Mouse (Mus musculus): ENCODE results near the gene Siah1a.

Gene Siah1a

GRCm38 (mm10) chr8:86745221-86745934 lies at the start of gene Siah1a, which contains the start of gene Gm10638:
TSS of gene Siah1a (minus strand) at chr8:86745934.
TSS of gene Gm10638 (plus strand) at chr8:86745699.
- peak; percentile 33 to 44 for DNase-seq (ENCODE audit: low read depth in 2 of 2, low spot score in 2 of 2)

DNA sequence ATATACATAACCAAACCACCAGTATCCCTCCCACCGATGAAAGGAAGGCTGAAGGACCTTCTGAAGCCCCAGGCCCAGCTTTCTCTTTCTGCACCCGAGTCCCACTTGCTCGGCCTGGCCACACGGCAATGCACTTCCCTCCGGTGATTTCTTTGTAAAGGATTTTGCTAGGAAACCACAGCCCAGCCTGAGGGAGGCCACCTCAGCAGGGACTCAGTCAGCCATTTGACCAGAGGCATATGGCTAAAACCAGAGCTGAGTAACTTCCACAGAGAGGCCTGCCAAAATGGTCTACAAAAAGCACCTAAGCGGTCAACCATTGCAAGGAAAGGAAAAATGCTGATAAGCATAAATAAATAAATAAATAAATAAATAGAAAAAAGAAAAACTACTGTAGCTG lies 49.0 kb upstream of the Siah1a start:
- no peak for DNase-seq (ENCODE audit: low read depth in 2 of 2, low spot score in 2 of 2)

DNA sequence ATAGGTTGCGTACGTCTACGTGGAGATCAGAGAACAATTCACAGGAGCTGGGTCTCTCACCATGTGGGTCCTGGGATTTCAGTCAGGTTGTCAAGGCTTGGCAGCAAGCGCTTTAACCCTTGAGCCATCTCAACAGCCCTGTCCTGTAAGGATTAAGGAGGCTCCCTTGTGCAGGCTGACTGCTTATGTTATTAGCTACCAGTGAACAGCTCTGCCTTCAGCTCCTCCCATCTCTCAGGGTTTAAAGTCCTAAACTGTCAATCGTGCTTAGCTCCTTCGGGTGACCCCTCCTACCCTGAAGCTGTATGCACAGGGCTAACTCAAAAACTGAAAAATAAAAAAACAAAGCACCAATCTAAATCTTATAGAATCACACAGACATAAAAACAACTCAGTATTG lies 45.8 kb upstream of the Siah1a start:
- DNase-seq (ENCODE audit: low read depth in 2 of 2, low spot score in 2 of 2) = no peak

GRCm38 (mm10) chr8:86789576-86789975 lies 43.8 kb upstream of the Siah1a start:
- no peak for DNase-seq (ENCODE audit: low read depth in 2 of 2, low spot score in 2 of 2)

- DNase-seq (ENCODE audit: low read depth in 2 of 2, low spot score in 2 of 2) = no peak
Observed at GRCm38 (mm10) chr8:86787891-86788420, 42.2 kb upstream of the Siah1a start.

DNA sequence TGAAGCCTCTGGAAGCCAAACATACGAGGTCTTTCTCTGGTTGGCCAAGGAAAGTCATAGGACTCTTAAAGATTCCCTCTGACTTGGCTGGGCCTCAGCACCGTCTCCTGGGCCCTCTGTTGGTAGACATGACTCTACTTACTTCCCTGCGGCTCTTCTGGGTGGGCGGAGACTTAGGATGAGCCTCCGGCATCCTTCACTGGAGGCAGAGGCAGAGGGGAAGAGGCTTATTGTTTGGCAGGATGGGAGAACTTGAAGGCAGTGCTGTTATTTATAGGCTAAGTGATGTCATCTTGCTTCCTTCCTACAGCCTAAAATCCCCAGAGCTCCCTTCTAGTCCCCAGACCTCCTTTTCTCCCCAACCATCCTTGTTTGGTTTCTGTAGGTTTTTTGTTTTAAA lies 40.8 kb upstream of the Siah1a start:
- no peak for DNase-seq (ENCODE audit: low read depth in 2 of 2, low spot score in 2 of 2)

DNA sequence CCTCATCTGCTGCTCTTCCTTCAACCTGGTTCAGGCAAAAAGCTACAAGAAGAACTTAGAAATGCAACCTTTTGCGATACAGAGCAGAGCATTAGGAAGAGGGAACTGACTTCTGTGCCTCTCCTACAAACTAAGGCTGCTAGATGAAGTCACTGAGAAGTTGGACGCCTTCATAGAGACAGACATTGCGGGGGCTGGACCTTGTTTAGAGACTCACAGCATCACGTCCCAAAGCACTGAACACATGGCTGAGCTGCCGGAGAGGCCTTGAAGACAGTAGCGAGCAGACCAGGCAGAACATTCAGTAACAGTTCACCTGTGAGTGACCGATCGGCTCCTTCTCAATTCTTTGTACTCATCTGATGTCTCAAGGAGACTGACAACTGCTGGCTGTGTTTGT lies 35.4 kb upstream of the Siah1a start:
- no peak for DNase-seq (ENCODE audit: low read depth in 2 of 2, low spot score in 2 of 2)

DNA sequence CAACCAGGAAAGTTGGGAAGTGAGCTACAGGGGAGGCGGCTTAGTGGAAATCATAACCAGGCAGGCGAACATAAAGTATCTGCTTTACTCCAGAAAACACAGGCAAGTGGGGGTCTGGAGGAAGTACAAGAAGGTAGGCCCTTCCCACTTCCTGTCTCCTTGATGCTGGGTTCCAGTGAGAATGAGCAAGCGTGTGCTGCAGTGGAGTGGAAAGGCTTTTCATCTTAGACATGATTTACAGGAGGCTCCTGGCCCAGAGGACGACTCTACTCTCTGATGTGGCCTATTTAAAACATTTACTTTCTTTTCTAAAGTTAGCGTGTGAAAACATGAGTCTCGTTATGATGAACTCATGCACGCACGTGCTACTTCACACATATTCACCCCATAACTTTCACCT lies 33.5 kb upstream of the Siah1a start:
- DNase-seq (ENCODE audit: low read depth in 2 of 2, low spot score in 2 of 2) = peak; percentile 4 to 27

GRCm38 (mm10) chr8:86769945-86770715 lies 24.4 kb upstream of the Siah1a start:
- no peak for DNase-seq (ENCODE audit: low read depth in 2 of 2, low spot score in 2 of 2)

GRCm38 (mm10) chr8:86768499-86768898 lies 22.8 kb upstream of the Siah1a start:
- no peak for DNase-seq (ENCODE audit: low read depth in 2 of 2, low spot score in 2 of 2)

GRCm38 (mm10) chr8:86766548-86767211 lies 20.9 kb upstream of the Siah1a start:
- no peak for DNase-seq (ENCODE audit: low read depth in 2 of 2, low spot score in 2 of 2)

GRCm38 (mm10) chr8:86765669-86766068 lies 19.9 kb upstream of the Siah1a start:
- no peak for DNase-seq (ENCODE audit: low read depth in 2 of 2, low spot score in 2 of 2)

DNA sequence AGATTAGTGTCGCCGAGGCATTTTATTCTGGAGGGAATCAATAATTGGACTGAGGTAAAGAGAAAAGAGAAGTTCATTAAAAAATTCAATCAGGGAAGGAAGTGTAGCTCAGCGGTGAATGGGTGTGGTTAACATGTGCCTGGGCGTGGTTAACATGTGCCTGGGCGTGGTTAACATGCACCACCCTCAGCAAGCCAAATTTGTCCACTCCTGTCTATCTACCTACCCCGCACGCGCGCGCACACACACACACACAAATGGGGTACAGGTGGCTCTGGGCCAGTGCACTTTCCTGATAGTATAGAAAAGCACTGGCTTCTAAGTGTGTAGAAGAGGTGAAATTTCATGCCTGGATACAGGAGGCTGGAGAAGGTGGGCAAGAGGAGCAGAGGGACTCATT lies 19.4 kb upstream of the Siah1a start:
- DNase-seq (ENCODE audit: low read depth in 2 of 2, low spot score in 2 of 2) = peak in 1 of 2 experiments; percentile 19

DNA sequence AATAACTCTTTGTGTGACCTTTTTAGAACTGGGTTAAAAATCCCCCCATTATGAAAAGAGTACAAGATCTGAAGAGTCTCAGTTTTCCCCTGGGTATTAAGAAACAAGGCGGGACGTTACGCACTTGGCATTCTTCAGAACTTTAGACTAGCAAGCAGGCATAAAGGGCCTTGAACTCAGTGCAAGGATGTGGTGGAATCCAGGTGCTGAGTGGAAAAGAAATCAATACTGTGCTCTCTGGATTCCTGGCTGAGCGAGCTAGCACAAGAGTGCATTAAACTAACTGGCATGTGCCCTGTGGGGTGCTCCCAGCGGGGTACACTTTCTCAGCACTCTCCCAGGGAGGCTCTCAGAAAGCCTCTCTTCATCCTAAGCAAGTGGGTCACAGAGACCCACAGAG lies 17.1 kb upstream of the Siah1a start:
- DNase-seq (ENCODE audit: low read depth in 2 of 2, low spot score in 2 of 2) = no peak

- no peak for DNase-seq (ENCODE audit: low read depth in 2 of 2, low spot score in 2 of 2)
Observed at GRCm38 (mm10) chr8:86760746-86761145, 15.0 kb upstream of the Siah1a start.

DNA sequence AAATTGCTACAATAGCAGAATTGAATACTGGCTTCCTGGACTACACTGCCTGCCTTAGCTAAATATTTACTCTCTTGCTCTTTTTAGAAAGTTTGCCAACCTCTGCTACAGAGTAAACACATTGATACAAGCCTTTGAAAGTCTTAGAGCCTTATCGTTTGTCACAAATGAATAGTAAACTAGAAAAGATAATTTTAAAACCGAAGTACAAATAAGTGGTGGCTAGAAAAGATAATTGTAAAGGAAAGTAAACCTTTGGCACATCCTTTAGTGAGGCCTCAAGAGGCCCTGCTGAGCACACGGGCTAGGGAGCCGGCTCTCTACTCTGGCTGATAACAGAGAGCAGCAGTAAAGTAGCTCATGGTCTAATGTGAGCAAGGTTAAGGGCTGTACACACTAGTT lies 13.4 kb upstream of the Siah1a start:
- no peak for DNase-seq (ENCODE audit: low read depth in 2 of 2, low spot score in 2 of 2)

- no peak for DNase-seq (ENCODE audit: low read depth in 2 of 2, low spot score in 2 of 2)
Observed at GRCm38 (mm10) chr8:86758651-86759050, 12.9 kb upstream of the Siah1a start.

DNA sequence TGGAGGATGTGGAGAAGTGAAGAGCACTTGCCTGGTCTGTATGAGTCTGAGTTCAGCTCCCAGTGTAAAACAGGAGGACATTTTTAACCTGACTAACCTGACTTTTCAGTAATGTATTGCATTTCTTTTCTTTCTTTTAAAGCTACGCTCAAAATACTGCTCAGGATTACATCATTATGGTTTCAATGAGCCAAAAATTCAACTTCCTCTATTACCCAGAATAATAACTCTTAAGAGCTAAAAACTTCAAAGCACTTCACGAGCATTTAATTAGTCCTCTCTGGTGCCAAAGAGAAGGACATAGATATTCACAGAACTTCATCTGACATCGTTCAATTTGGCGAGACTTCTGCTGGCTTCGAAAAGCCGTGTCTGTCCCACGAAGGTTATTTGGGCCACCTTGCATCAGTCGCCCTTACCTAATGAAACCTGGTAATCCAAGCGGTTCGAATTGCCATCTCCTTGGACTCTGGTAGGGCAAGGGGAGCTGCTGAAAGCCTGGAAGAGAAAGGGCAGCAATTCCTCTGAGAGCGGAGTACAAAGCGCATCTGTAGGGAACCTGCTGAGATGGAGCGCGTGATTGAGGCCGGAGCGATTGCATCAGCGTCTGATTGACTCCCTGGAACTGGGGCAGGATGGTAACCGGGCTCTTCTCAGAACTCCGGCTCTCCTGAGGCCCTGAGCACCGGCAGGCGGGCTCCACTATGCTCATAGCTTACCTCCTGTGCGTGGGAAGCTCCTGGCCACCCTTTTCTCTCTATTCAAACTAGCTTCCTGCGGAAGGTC lies 11.4 kb upstream of the Siah1a start:
- DNase-seq (ENCODE audit: low read depth in 2 of 2, low spot score in 2 of 2) = no peak

- DNase-seq (ENCODE audit: low read depth in 2 of 2, low spot score in 2 of 2) = no peak
Observed at GRCm38 (mm10) chr8:86749842-86750241, 4.1 kb upstream of the Siah1a start.

GRCm38 (mm10) chr8:86746511-86746910 lies 777 bp upstream of the Siah1a start:
- DNase-seq (ENCODE audit: low read depth in 2 of 2, low spot score in 2 of 2) = no peak

DNA sequence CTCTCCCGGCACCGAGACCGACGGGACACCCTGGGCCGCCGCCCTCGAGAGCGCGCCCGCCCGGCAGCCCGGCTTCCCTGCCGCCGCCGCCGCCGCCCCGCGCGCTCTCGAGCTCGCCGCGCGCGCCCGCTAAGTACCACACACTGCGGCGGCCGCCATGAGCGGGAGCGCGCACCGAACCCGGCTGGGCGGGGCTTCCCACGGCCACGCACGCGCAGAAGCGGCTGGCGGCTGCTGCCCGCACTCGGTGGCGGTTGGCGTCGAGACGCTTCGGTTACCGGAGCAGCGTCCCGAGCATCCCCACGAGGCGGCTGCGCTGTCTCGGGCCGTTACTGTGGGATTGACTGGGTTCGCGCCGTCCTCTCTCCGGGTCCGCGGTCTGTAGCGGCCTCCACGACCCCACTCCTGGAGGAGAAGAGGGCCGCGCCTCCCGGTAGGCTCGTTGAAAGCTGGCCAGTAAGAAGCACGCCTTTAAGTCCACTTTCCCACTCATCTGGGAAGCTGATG lies 254 bp upstream of the Siah1a start:
- peak; percentile 92 to 94 for DNase-seq (ENCODE audit: low read depth in 2 of 2, low spot score in 2 of 2)

Measured in CD8-positive naive resting alpha-beta T cell, adult 2 months (primary cell).